Mouse (Mus musculus) cerebellum, adult 9-11 months (tissue): ENCODE measurements around the gene Isg20.

ENCODE experiments used
- DNase-seq: peaks from one replicate; pipeline ENCODE4 v3.0.0; 2022

Isg20 gene

DNA sequence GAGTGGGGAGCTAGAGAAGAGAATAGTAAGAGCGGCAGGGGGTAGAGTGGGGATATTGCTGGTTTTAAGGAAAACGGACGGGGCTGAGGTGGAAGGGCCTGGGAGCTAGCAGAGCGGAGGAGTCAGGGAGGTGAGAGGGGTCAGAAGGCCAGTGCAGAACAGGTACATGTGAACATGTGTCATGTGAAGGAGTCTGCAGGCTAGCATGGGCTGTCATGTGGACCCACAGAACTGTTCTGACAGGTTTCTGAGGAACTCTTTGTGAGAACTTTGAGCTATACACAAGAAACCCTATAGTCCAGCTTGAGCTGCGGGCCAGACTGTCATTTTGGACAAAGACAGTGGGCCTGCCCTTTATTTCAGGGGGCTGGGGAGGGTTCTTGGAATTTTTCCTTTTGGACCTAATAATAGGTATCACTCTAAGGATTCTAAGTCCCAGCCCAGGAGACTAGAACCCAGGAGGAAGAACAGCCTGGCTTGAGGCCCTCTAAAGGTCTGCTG, at the start of gene Isg20:
Isg20 (plus strand) TSS at position 451 of the 501 bp plus-strand sequence.
- no peak for DNase-seq

DNA sequence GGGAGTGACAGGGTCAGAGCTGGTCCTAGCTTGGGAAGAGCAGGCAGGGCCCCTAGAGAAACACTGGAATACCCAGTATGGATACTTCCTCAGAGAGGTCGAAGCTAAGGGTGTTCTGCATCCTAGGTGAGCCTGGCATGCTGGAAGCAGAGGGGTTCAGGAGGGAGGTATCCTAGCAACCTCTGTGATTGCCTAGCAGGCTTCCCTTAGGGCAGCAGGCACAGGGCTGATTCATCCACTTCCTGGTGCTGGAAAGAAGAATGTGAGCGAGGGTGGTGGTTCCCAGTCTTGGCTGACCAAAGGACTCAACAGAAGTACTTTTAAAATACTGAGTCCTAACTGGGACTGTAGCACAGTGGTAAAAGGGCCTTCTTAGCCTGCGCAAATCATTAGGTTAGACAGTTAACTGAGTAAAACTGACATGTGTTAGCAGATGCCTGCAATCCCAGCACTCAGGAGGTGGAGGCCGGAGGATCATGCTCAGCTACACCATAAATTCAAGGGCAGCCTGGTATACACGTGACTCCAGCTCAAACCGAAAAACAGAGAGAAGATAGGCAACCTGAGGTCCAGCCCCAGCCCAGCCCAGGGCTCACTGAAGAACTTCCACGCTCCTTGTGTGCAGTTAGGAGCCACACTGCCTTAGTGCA, 49.3 kb upstream of the Isg20 start:
- DNase-seq = no peak

DNA sequence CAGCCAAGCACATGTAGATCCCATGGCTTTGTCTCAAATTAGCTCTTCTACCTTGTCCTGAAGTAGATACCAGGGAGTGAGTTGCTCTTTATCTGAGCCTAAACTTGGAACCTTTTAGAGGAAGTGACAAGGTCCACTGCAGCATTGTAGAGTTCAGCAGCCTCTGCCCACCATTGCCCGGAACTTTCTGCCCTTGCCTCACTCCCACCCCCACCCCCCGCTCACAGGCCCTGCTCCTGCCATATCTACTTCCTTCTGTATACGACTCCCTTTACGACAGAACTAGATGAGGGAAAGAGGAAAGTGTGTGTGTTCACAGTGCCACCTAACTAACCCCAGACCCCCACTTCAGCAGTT, 48.8 kb upstream of the Isg20 start:
- no peak for DNase-seq

DNA sequence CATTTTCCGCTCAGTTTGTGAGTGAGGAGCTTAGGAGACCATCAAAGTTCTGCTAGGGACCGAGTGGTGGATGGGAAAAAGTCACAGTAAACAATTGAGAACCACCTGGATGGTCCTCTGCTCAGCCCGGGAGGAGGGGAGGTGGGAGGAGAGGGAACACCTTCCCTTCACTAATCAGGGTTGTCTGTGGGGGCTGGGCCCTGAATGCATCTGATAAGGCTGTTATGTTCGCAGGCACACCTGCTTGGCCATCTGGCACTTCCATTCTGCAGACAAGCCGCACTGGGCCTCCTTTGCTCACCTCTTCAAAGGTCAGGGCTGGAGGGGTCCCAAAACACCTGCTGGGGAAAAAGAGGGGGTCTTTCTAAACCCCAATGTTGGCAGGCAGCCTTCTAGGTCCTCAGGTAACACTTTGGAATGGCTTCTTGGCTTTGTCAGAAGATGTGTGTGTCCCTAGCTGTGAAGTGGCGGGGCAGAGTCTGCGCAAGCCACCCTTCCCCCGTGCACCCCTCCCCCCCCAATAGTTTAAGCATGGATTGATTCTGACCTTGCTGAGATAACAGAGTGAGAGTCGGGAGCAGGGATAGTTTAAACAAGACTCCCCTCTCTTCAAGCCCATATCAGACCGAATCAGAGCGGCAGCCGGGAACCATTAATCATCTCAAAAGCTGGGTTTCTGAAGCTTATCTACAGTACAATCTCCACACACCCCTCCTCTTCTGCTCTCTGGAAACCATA, 47.8 kb upstream of the Isg20 start:
- DNase-seq = no peak

DNA sequence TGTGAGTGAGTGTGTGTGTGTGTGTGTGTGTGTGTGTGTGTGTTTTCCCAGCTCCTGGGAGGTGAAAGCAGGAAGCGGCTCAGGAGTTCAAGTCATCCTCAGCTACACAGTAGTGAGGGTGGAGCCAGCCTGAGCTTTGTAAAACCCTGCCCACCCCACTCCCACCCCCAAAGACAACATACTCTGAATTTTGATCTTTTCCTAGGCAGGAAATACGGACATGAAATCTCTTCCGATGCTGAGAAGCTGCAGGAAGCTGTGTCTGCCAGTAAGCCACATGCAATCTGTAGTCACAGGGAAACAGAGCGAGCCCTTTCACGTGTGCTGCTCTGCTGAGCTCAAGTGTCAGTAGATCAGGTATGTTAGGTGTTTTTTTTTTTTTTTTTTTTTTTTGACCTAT, 44.5 kb upstream of the Isg20 start:
- DNase-seq = no peak

DNA sequence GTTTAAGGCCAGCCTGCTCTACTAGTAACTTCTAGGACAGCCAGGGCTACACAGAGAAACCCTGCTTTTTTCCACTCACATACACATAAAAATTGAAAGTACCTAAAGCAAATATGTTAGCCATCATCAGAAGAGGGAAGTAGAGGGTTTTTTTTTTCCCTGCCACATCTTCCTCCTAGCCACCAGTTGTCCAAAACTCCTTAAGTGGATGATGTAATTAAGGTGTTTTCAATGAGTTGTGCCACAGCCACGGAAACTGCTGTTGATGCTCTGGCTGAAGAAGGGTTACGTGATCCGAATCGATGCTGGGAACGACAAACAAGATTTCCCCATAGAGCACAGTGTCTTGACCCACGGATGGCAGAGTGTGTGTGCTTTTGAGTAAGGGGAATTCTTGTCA, 40.9 kb upstream of the Isg20 start:
- no peak for DNase-seq

DNA sequence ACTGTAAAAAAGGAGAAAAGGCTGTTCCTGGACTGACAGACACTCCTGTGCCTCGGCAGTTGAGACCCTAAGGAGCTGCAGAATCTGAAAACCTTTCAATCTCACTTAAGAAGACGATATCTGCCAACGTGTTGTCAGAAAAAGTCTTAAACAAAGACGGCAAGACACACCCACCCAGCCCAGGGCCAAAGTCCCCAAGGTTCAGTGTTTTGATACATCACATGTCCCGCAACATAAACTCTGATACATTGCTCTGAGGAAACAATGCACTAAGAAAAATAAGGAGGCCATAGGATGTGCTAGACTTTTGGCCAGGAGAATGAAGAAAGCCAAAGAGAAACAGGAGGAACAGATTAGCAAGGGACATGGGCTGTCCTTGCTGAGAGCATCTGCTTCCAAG, 40.4 kb upstream of the Isg20 start:
- DNase-seq = no peak

DNA sequence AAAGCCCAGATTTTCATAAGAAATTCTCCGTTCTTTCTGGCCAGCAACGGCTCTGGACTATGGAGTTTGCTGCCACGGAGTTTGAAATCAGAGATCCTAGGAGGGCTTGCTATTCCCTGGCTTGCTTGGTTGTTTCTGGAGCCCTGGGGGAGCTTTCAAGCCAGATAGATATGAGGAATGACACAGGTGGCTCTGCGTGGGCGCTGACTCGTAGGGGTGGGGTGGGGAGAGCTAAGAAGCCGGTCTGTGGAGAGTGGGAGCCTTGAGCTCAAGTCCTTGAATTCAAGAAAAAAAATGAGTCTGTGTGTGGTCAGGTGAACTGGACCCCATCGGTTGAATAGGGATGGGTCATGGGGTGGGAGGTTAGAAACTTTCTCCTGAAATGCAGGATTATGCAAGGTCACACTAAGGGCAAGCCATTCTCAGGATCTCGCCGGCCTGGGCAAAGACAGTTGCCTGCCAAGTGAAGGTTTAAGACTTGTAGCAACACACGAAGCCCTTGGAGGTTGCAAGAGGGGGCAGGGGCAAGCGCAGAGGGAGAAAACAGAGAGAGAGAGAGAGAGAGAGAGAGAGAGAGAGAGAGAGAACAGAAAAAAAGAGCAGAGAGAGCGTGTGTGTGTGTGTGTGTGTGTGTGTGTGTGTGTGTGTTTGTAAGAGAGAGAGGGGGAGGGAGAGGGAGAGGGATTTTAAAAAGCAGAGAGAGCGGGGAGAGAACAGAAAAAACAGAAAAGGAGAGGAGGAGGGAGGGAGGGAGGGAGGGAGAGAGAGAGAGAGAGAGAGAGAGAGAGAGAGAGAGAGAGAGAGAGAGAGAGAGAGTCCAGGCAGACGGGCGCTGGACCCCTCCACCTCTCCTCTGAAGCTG, 31.4 kb upstream of the Isg20 start:
- no peak for DNase-seq

DNA sequence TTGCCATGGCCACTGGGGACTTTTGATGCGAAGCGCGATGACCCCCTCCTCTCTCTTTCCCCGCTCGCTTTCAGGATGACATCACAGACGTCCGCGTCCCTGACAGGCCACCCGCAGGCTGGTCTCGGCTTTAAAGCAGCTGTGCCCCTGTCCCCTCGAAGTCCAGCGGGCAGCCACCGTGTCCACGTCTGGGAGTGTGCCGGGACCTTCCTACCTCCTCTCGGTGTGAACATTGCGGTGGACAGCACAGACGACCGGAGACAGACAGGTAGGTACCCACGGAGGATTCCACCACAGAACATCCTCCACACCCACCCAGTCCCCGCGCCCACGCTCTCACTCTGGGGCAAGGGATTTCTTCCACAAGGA, 30.8 kb upstream of the Isg20 start:
- DNase-seq = no peak

DNA sequence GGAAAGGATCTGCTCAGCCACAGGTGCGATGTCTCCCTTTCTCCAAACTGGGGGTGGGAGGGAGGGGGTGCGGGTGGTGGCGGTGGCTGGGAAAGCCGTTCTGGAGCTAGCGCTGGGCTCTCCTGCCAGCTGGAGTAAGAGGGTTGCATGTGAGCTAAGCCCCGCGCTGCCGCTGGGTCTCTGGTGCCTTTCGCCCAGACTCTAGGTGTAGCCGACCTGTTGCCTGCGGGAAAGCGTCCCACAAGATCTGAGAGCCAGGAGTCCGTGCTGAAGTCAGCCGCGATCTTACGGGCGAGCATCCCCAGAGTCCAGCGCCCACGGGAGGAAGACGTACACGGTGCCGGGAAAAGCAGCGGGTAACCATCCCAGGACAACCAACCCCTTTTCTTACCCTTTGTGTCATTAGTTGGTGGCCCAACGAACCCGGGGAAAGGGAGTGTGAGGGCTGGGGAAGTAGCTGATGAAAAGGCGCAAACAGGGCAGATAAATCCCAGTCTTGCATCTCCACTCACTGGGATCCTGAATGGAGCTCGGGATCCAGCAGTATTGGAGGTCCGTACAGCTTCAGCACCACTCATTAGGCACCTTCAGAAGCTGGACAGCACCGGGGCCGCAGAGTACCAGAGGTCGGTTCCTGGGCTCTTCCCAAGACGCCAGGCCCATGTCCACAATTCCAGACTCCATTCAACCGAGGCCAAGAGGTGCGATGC, 30.1 kb upstream of the Isg20 start:
- no peak for DNase-seq

DNA sequence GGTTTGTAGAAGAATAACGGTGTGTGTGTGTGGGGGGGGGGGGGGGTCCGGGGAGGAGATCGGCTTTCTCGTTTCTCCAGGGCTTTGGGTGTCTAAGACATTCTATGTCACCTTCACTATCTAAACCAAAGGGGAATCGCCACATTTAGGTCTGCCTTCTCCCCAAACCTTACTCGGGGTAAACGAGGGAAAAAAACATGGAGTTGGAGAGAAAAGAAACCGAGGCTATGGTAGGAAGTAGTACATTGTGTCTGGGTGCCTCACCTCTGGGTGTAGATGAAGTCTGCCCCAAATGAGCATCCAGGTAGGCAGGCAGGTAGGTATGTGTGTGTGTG, 29.5 kb upstream of the Isg20 start:
- no peak for DNase-seq

DNA sequence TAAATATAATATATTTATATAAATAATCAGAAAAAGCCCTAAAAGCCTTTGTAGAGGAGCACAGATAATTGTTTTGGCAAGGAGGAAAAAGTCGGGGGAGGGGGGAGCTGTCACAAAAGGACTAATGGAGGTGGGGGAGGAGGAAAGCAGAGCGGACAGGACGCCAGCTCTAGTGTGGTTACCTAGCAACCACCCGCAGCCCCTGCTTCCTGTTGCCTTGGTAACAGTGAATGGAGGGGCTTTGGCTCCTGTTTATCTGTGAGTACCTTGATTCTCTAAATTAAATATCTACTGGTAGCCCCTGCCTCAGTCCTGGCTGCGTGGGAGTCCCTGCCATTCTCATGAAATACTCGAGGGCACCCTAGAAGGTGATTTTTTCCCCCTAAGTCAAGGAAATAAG, 29.1 kb upstream of the Isg20 start:
- DNase-seq = no peak

DNA sequence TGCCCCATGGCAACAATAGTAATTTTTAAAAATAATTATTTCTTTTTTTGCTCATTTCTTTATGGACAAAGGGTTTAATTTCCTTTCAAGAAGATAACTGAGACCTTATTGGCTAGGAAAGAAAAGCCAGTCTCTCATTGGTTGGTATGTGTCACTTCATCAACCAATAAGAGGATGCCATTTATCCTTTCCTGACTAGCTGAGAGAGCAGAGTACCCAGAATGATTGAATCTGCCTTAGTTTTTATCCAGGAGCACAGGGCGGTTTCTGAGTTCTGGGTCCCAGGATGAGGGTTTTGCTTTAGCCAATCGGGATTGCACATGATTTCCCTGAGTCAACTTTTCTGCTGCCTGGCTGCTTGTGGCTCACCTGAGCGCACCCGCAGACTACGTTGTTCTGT, 27.8 kb upstream of the Isg20 start:
- DNase-seq = no peak

DNA sequence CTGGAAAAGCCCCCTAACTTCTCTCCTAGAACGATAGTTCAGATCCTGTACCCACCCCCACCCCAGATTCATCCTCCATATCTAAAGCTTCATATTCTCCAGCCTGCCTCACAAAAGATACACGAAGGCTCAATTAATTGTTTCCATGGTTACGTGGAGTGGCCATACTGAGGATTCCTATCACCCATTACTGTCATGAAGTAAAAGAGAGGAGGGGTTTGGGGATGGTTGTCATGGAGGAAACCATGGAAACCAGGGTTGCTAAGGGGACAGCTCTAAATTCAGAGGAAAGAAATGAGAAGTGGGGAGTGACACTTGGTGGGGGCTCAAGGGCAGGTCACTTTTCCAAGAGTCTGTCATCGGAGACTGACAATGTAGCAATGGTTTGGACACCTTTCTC, 26.7 kb upstream of the Isg20 start:
- no peak for DNase-seq

DNA sequence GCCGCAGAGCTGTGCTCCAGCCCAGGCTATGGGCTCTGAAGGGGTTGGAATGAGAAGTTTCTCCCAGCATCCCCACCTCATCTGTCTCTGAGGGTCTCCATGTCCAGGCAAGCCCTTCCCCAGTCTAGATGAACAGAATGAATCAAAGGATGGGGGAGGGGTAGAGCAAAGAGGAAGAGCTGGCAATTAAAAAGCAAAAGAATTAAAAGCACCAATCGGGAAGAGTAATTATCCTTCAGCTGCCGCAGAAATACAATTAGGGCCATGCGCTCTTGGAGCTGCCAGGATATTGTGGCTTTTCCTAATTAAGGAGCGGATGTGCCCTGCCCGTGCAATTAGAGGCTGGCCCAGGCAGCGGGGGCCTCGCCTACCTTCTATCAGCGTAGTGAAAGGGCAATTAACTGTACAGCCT, 25.8 kb upstream of the Isg20 start:
- DNase-seq = no peak

DNA sequence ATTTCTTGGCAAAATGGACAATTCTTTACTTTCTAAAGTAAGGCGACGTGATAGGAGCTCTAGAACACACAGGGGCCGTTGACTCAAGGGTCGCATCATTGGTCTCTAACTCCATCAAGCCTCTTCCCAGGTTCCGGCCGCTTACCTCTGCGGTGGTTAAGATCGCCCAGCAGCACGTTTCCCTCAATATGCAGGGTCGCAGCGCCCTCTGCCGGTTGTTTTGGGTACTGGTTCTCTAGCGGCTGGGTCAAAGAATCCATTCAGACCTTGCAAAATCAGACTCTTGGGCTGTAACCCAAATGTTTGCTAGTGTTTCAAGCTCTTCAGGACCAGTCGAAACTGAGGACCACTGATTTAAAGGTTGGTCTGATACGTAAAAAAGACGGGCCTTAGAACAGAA, 22.6 kb upstream of the Isg20 start:
- DNase-seq = peak; percentile 72

DNA sequence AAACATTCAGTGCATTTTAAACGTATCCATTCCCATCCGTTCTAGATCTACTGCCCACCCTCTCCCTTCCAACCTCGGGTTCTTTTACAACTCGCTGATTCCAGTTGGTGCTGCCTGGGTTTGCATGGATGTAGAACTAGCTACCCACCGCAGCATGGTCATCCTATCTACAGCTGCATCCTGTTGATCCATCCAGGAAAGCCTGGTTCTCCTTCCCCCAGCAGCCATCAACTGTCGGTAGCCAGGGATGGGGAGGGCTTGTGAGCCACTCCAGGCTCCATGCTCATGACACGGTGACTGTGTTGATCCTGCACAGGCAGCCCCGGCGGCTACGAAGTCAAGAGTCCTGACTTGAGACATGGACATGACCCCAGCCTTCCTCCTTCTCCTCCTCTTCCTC, 19.3 kb upstream of the Isg20 start:
- DNase-seq = no peak

DNA sequence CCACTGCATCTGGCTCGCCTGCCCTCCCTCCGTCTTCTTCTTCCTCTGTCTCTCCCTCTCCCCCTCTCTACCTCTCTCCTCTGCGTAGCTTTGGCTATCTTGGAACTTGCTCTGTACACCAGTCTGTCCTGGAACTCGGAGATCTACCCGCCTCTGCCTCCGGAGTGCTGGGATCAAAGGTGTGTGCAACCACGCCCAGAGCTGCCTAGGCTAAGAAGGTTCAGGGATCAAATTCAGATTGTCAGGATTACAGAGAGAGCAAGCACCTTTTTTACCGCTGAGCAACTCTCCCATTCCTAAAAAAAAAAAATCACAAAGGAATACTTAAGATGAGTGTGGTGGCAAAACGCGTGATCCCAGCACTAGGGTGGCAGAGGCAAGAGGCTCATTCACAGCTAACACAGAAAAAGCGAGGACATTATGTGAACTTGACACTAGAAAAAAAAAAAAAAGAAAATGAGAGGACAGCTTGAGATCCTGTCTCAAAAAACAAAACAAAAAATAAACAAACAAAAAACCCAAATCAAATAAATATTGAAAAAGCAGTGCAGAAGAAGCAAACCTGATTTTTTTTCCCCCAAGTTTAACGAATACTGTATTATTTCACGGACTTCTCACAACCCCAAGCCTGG, 18.1 kb upstream of the Isg20 start:
- no peak for DNase-seq

DNA sequence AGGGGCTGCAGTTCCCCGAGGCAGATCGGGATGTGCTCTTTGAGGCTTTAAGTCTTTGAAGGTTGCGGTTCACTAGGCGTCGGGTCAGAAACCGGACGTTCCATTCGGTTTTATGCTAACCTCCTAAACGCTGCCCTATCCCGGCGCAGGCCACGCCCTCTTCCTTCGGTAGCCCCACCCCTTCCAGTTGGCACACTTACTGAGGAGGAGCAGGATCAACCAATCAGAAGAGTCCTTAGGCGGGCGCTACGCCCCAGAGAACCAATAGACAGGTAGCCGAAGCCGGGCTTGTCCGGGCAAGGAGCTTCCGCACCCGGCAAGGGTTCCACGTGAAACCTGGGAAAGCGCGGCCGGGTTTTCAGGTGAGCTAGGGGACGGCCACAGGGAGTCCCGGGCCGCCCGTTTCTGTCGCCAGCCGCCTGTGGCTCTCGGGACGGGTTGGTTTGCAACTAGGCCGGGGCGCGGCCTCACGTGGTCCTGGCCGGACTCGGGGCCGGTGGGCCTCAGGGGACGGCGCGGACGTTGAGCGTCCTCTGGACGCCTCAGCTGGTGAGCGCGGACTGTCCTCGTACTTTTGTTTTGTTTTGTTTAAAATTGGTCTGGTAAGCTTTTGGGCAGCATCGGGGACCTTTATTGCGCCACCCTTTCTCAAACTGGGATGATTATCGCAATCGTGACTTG, 17.4 kb upstream of the Isg20 start, which contains the start of gene Aen:
Aen (plus strand) TSS at position 202 of the 681 bp plus-strand sequence.
- peak; percentile 98 for DNase-seq

DNA sequence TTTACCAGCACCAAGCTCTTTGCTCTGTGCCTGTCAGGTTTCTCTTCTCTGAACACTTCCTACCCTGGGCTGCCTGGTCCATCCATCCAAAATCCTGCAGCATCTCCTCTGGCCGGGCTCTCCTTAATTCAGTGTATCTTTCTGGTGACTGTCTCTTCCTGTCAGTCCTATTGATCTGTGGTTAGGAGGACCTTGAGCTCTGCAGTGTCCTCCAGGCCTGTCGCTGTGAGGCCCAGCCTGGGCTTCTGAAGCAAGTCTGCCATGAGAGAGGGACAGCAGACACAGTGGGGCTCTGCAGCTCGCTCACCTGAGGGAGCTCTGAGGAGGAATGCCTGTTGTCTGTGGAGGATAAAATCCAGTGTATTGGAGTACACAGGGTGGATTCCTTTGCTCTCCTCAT, 15.7 kb upstream of the Isg20 start:
- no peak for DNase-seq

DNA sequence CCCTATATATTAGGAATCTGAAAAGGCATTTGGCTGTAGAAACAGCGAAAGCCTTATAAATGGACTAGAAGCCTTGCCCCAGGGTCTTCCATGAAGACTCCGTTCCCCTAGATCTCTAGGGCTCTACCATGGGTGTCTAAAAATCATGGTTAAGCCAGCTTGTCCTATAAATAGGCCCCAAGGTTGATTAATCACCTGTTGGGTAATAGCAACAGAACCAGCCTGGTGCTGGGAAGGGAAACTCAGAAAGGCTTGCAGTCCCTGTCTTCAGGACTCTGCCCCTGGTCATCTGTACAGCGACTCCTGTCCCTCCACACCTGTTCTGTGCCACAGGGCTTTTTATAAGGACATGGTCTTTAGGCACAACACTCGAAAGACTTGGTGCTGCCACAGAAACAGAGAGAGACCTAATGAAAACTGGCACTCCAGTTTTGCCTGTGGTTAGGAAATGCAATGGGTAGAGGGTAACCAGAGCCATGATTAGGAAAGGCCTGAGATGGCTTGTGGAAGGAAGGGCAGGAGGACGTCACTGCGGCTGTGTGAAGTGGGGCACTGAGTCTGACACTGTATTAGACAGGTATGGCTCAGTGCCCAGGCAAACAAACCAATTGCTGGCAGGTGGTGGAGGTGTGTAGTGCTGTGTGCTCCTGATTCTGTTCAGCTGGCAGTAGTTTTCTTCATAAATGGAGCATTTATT, 9.9 kb upstream of the Isg20 start:
- DNase-seq = no peak

DNA sequence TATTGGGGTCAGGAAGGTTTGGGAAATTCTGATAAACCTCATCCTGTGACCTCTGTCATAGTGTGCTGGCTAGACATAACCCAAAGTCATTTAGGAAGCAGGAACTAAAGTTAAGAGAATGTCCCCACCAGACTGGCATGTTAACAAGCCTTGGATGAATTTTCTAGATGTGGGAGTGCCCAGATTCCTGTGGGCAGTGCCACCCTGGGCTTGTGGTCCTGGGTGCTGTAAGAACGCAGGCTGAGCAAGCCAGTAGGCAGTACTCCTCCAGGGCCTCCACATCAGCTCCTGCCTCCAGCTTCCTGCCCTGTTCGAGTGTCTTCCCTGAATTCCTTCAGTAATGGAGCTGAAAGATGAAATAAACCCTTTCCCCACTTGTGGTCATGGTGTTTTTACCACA, 9.0 kb upstream of the Isg20 start:
- DNase-seq = no peak
